Mouse (Mus musculus) hindbrain, embryonic 16.5 days (tissue): ENCODE results near the gene AU018091. TPM values are rescaled to one million over a fixed set of nuclear protein-coding genes. Genes with fewer than 3 reads are reported as not detected.
"Not testable (repeated sequence)": the region's sequence is repeated elsewhere in the genome, so short reads cannot be mapped to it uniquely, and the experiment has no call there.

ENCODE experiments used
- ATAC-seq: fragments of 200-750 bp; cut with Nextera tagmentation; 2 replicates; pipeline ENCODE4 v1.8.0; 2017; ENCODE audit warnings: moderate TSS enrichment, moderate library complexity
- H3K27ac ChIP-seq: fragments of 300-500 bp; sonication (generic); 2 replicates; pipeline ENCODE4 v1.5.1; 2014; ENCODE audit warnings: low read depth, mild to moderate bottlenecking, control low read depth, low read length, moderate library complexity
- H3K27me3 ChIP-seq: fragments of 300-500 bp; sonication (generic); replicated peaks from 2 replicates; pipeline ENCODE4 v1.6.1; 2014; ENCODE audit warnings: low read length; ENCODE audit not compliant: control insufficient read depth, insufficient read depth
- H3K36me3 ChIP-seq: fragments of 300-500 bp; sonication (generic); 2 replicates; pipeline ENCODE4 v1.6.1; 2014; ENCODE audit warnings: mild to moderate bottlenecking, low read length, moderate library complexity, mixed read lengths; ENCODE audit not compliant: control insufficient read depth, insufficient read depth
- H3K4me1 ChIP-seq: fragments of 300-500 bp; sonication (generic); 2 replicates; pipeline ENCODE4 v1.6.1; 2014; ENCODE audit warnings: low read depth, low read length; ENCODE audit not compliant: control insufficient read depth, insufficient read depth
- H3K4me2 ChIP-seq: fragments of 300-500 bp; sonication (generic); 2 replicates; pipeline ENCODE4 v1.6.1; 2014; ENCODE audit warnings: mild to moderate bottlenecking, low read length, control low read depth, moderate library complexity
- H3K4me3 ChIP-seq: fragments of 300-500 bp; sonication (generic); 2 replicates; pipeline ENCODE4 v1.5.1; 2014; ENCODE audit warnings: mild to moderate bottlenecking, low read length, control low read depth, moderate library complexity
- H3K9ac ChIP-seq: fragments of 300-500 bp; sonication (generic); 2 replicates; pipeline ENCODE4 v1.6.1; 2014; ENCODE audit warnings: low read depth, mild to moderate bottlenecking, control low read depth, low read length, moderate library complexity
- H3K9me3 ChIP-seq: fragments of 300-500 bp; sonication (generic); 2 replicates; pipeline ENCODE4 v1.6.1; 2014; ENCODE audit warnings: mild to moderate bottlenecking, low read length, moderate library complexity; ENCODE audit not compliant: control insufficient read depth
- WGBS: fragments of 180-500 bp; shearing (Covaris S2); extraction: QIAGEN DNeasy Blood & Tissue Kit; methylation state at CpG from one replicate; pipeline ENCODE4 v1.1.7; 2014; 5-methylcytosine and 5-hydroxymethylcytosine counted together
- polyA plus RNA-seq: library from polyadenylated mRNA; unstranded; fragments of >200 nt; fragmentation: Nextera tagmentation; extraction: Ambion mirVana; gene quantifications from 2 replicates; pipeline ENCODE4 v1.2.1, GENCODE M21; 2015

Gene AU018091
- polyA plus RNA-seq, 1 experiment from 2014 or later, result not detected

DNA sequence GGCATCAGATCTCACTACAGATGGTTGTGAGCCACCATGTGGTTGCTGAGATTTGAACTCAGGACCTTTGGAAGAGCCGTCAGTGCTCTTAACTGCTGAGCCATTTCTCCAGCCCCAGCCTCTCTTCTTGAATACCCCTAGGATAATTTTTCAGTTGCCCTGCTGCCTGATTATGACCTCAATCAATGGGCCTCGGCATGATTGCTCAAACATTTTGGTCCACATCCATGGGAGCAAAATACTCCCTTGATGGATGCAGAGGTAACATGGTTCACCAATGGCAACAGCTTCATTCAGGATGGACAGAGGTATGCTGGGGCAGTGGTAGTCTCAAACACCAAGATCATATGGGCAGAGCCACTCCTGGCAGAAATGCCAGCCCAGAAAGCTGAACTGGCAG lies 17.7 kb upstream of the AU018091 start:
- ATAC-seq, H3K4me1 ChIP-seq, H3K9ac ChIP-seq, H3K4me2 ChIP-seq, H3K36me3 ChIP-seq, H3K27ac ChIP-seq, H3K4me3 ChIP-seq, H3K9me3 ChIP-seq, H3K27me3 ChIP-seq: not testable (repeated sequence)
- WGBS, result 91% methylated on average over 2 of the region's 2 CpGs

GRCm38 (mm10) chr7:3186136-3186535 lies 17.1 kb upstream of the AU018091 start:
- Histone ChIP-seq H3K9me3 (no peaks in the 10 kb centered on the region), H3K4me1 (no peaks in the 10 kb centered on the region)

DNA sequence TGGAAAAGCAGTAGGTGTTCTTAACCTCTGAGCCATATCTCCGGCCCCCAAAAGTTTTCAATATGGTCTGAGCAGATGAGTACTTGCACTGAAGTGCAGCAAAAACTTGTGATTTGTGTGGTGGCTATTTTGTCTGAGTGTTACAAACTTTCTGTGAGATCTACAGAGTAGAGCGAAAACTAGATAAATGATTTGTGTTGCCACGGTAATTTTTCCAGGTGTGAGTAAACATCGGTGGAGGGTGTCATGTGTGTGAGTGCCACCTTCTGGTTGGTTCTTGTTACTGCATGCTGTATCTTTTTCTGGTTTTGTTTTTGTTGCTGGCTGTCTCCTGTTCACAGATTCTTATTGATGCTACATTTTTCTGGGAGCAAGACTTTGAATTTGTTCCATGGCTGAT lies 15.4 kb upstream of the AU018091 start:
- H3K4me2 ChIP-seq, result no peak overlapping the region
- H3K9ac ChIP-seq, result no peak overlapping the region
- H3K9me3 ChIP-seq, result no peaks in the 10 kb centered on the region
- no peak overlapping the region for H3K4me3 ChIP-seq
- H3K36me3 ChIP-seq, result no peaks in the 10 kb centered on the region
- WGBS, result 35% methylated on average over 4 of the region's 4 CpGs
- H3K27me3 ChIP-seq, result no peaks in the 10 kb centered on the region
- no peak for ATAC-seq
- no peaks in the 10 kb centered on the region for H3K4me1 ChIP-seq
- H3K27ac ChIP-seq, result no peak overlapping the region

More at GRCm38 (mm10) chr7:3186136-3186535, 17.1 kb upstream of the AU018091 start:
- H3K27me3 ChIP-seq, result no peaks in the 10 kb centered on the region
- H3K9ac ChIP-seq, result no peak overlapping the region
- ATAC-seq, result no peak
- 86% methylated on average over 1 of the region's 1 CpGs for WGBS
- H3K4me3 ChIP-seq, result no peak overlapping the region
- no peaks in the 10 kb centered on the region for H3K36me3 ChIP-seq
- H3K27ac ChIP-seq, result no peak overlapping the region
- no peak overlapping the region for H3K4me2 ChIP-seq

GRCm38 (mm10) chr7:3180958-3181357 lies 12.0 kb upstream of the AU018091 start:
- not testable (repeated sequence) for ATAC-seq, H3K27me3 ChIP-seq, H3K4me2 ChIP-seq, H3K9ac ChIP-seq, H3K27ac ChIP-seq, H3K4me1 ChIP-seq, H3K36me3 ChIP-seq, H3K9me3 ChIP-seq, H3K4me3 ChIP-seq
- WGBS, result 92% methylated on average over 24 of the region's 24 CpGs

- ATAC-seq, result no peak
These were observed 707 bp downstream of the AU018091 start for GRCm38 (mm10) chr7:3168296-3168695.

GRCm38 (mm10) chr7:3166270-3166669 lies 2.7 kb downstream of the AU018091 start:
- H3K36me3 ChIP-seq, result no peaks in the 10 kb centered on the region
- H3K4me2 ChIP-seq, result no peak overlapping the region
- H3K4me1 ChIP-seq, result no peaks in the 10 kb centered on the region
- H3K9me3 ChIP-seq, result no peaks in the 10 kb centered on the region; the same call in 1 of the 2 replicates
- no peak overlapping the region for H3K4me3 ChIP-seq
- 92% methylated on average over 4 of the region's 4 CpGs for WGBS
- H3K27me3 ChIP-seq, result no peaks in the 10 kb centered on the region
- no peak for ATAC-seq
- no peak overlapping the region for H3K27ac ChIP-seq
- no peak overlapping the region for H3K9ac ChIP-seq

More at GRCm38 (mm10) chr7:3168296-3168695, 707 bp downstream of the AU018091 start:
- Histone ChIP-seq H3K4me2 (no peak overlapping the region), H3K9ac (no peak overlapping the region), H3K9me3 (no peaks in the 10 kb centered on the region; the same call in 1 of the 2 replicates), H3K27me3 (no peaks in the 10 kb centered on the region), H3K4me1 (no peaks in the 10 kb centered on the region), H3K27ac (no peak overlapping the region), H3K4me3 (no peak overlapping the region), H3K36me3 (no peaks in the 10 kb centered on the region)
- 74% methylated on average over 1 of the region's 1 CpGs for WGBS

GRCm38 (mm10) chr7:3164991-3165390 lies 4.0 kb downstream of the AU018091 start:
- H3K9ac ChIP-seq, result no peak overlapping the region
- no peak overlapping the region for H3K4me2 ChIP-seq
- no peaks in the 10 kb centered on the region for H3K4me1 ChIP-seq
- H3K4me3 ChIP-seq, result no peak overlapping the region
- H3K27me3 ChIP-seq, result no peaks in the 10 kb centered on the region
- no peaks in the 10 kb centered on the region for H3K36me3 ChIP-seq
- no peak overlapping the region for H3K27ac ChIP-seq
- H3K9me3 ChIP-seq, result no peaks in the 10 kb centered on the region; the same call in 1 of the 2 replicates
- ATAC-seq, result no peak

GRCm38 (mm10) chr7:3164381-3164780 lies 4.6 kb downstream of the AU018091 start:
- Histone ChIP-seq H3K27ac (no peak overlapping the region), H3K36me3 (no peaks in the 10 kb centered on the region), H3K4me3 (no peak overlapping the region), H3K4me1 (no peaks in the 10 kb centered on the region), H3K9ac (no peak overlapping the region), H3K9me3 (no peaks in the 10 kb centered on the region; the same call in 1 of the 2 replicates), H3K4me2 (no peak overlapping the region), H3K27me3 (no peaks in the 10 kb centered on the region)
- ATAC-seq, result no peak
- 84% methylated on average over 6 of the region's 6 CpGs for WGBS

DNA sequence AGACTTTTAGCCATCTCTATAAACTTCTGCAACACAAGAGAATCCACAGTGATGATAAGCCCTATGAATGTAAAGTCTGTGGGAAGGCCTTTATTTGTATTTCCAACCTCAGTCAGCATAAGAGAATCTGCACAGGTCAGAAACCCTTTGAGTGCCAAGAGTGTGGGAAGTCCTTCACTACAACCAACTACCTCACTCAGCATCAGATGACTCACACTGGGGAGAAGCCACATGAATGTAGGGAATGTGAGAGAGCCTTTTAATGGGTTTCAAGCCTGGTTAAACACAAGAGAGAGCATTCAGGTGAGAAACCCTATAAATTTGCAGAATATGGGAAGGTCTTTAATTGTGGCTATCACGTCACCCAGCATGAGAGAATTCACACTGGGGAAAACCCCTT lies 18.6 kb downstream of the AU018091 start:
- Histone ChIP-seq H3K9ac (no peak overlapping the region), H3K4me3 (no peak overlapping the region), H3K27ac (no peak overlapping the region), H3K27me3 (no peaks in the 10 kb centered on the region), H3K36me3 (no peaks in the 10 kb centered on the region), H3K4me1 (no peaks in the 10 kb centered on the region), H3K4me2 (no peak overlapping the region), H3K9me3 (peaks cover 6% of the 10 kb centered on the region)
- no peak for ATAC-seq
- 77% methylated on average over 1 of the region's 1 CpGs for WGBS

DNA sequence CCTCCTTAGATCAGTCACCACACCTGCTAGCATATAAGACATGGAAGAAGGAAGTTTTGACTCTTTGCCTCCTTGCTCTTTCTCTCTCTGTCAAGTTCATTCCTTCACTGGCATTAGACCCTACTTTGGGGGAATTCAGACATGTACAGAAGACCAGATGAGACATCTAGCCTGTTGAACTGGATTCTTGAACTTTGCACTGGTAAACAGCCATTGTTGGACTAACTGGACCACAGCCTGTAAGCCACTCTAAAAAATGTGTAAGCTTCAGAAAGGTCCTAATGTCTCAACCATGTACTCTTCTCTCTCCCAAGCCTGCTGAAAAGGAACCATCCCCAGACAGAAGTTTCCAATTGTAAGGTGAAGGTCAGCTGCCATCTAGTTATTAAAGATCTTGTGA lies 22.9 kb downstream of the AU018091 start:
- H3K4me3 ChIP-seq, result no peak overlapping the region
- H3K9ac ChIP-seq, result no peak overlapping the region
- peaks cover 6% of the 10 kb centered on the region for H3K9me3 ChIP-seq
- no peaks in the 10 kb centered on the region for H3K27me3 ChIP-seq
- no peak overlapping the region for H3K4me2 ChIP-seq
- H3K4me1 ChIP-seq, result no peaks in the 10 kb centered on the region
- no peak for ATAC-seq
- H3K36me3 ChIP-seq, result no peaks in the 10 kb centered on the region
- no peak overlapping the region for H3K27ac ChIP-seq
